Mouse (Mus musculus): ENCODE results near the gene Dapk3. TPM values are rescaled to one million over a fixed set of nuclear protein-coding genes. Genes with fewer than 3 reads are reported as not detected.
A peak's percentile ranks its signal among the peaks of the same experiment; 100 is the strongest.
"Not testable (repeated sequence)": the region's sequence is repeated elsewhere in the genome, so short reads cannot be mapped to it uniquely, and the experiment has no call there.

Dapk3 gene
- polyA plus RNA-seq, 1 experiment = 58.0 TPM

GRCm38 (mm10) chr10:81177958-81178712, 4.7 kb upstream of the Dapk3 start:
- 69% methylated on average over 14 of the region's 14 CpGs for WGBS
- Histone ChIP-seq H3K4me1 (ENCODE audit: control insufficient read depth, insufficient read depth, insufficient read length) (peaks cover 14% of the 10 kb centered on the region; the same call in 1 of the 2 replicates), H3K27me3 (ENCODE audit: control insufficient read depth, insufficient read depth, low read length) (no peaks in the 10 kb centered on the region), H3K27ac (ENCODE audit: insufficient read depth, low read length) (no peak overlapping the region), H3K4me3 (ENCODE audit: extremely low read depth, insufficient read depth, insufficient read length) (peak overlapping the region; percentile 80; the same call in 1 of the 2 replicates), H3K36me3 (ENCODE audit: control insufficient read depth, insufficient read depth, low read length) (peaks cover 44% of the 10 kb centered on the region)
- TF ChIP-seq POLR2A (IDR thresholded peaks at IDR 0.05; ENCODE audit: low read depth, low read length) = no peak
- TF ChIP-seq CTCF (IDR thresholded peaks at IDR 0.05; ENCODE audit: extremely low read depth, insufficient read depth, insufficient read length, insufficient replicate concordance) = no peak
- DNase-seq (ENCODE audit: low read depth in 1 of 2, low spot score in 2 of 2) = peak in 1 of 2 experiments; percentile 51

GRCm38 (mm10) chr10:81178927-81179326, 3.9 kb upstream of the Dapk3 start:
- H3K4me3 ChIP-seq (ENCODE audit: extremely low read depth, insufficient read depth, insufficient read length) = no peak overlapping the region
- no peaks in the 10 kb centered on the region for H3K27me3 ChIP-seq (ENCODE audit: control insufficient read depth, insufficient read depth, low read length)
- peaks cover 44% of the 10 kb centered on the region for H3K36me3 ChIP-seq (ENCODE audit: control insufficient read depth, insufficient read depth, low read length)
- no peak for TF ChIP-seq POLR2A (IDR thresholded peaks at IDR 0.05; ENCODE audit: low read depth, low read length)
- no peak for TF ChIP-seq CTCF (IDR thresholded peaks at IDR 0.05; ENCODE audit: extremely low read depth, insufficient read depth, insufficient read length, insufficient replicate concordance)
- 91% methylated on average over 11 of the region's 11 CpGs for WGBS
- H3K4me1 ChIP-seq (ENCODE audit: control insufficient read depth, insufficient read depth, insufficient read length) = peaks cover 16% of the 10 kb centered on the region; the same call in 1 of the 2 replicates
- no peak overlapping the region for H3K27ac ChIP-seq (ENCODE audit: insufficient read depth, low read length)
- DNase-seq (ENCODE audit: low read depth in 1 of 2, low spot score in 2 of 2) = no peak

- H3K4me3 ChIP-seq (ENCODE audit: extremely low read depth, insufficient read depth, insufficient read length) = no peak overlapping the region
- 91% methylated on average over 32 of the region's 32 CpGs for WGBS
- H3K4me1 ChIP-seq (ENCODE audit: control insufficient read depth, insufficient read depth, insufficient read length) = peaks cover 15% of the 10 kb centered on the region; the same call in 1 of the 2 replicates
- H3K36me3 ChIP-seq (ENCODE audit: control insufficient read depth, insufficient read depth, low read length) = peaks cover 47% of the 10 kb centered on the region
- no peak overlapping the region for H3K27ac ChIP-seq (ENCODE audit: insufficient read depth, low read length)
- DNase-seq (ENCODE audit: low read depth in 1 of 2, low spot score in 2 of 2) = no peak
- no peaks in the 10 kb centered on the region for H3K27me3 ChIP-seq (ENCODE audit: control insufficient read depth, insufficient read depth, low read length)
- no peak for TF ChIP-seq CTCF (IDR thresholded peaks at IDR 0.05; ENCODE audit: extremely low read depth, insufficient read depth, insufficient read length, insufficient replicate concordance)
- TF ChIP-seq POLR2A (IDR thresholded peaks at IDR 0.05; ENCODE audit: low read depth, low read length) = no peak
These were observed 3.1 kb upstream of the Dapk3 start for GRCm38 (mm10) chr10:81179451-81180342.

- 93% methylated on average over 13 of the region's 13 CpGs for WGBS
- H3K4me1 ChIP-seq (ENCODE audit: control insufficient read depth, insufficient read depth, insufficient read length) = peaks cover 11% of the 10 kb centered on the region; the same call in 1 of the 2 replicates
These were observed 1.9 kb upstream of the Dapk3 start for GRCm38 (mm10) chr10:81180946-81181345.

GRCm38 (mm10) chr10:81181860-81182259, 945 bp upstream of the Dapk3 start:
- Histone ChIP-seq H3K4me1 (ENCODE audit: control insufficient read depth, insufficient read depth, insufficient read length) (peaks cover 11% of the 10 kb centered on the region; the same call in 1 of the 2 replicates), H3K36me3 (ENCODE audit: control insufficient read depth, insufficient read depth, low read length) (peaks cover 50% of the 10 kb centered on the region)
- H3K27me3 ChIP-seq (ENCODE audit: control insufficient read depth, insufficient read depth, low read length); H3K4me3 ChIP-seq (ENCODE audit: extremely low read depth, insufficient read depth, insufficient read length); H3K27ac ChIP-seq (ENCODE audit: insufficient read depth, low read length); DNase-seq (ENCODE audit: low read depth in 1 of 2, low spot score in 2 of 2): not testable (repeated sequence)
- 91% methylated on average over 12 of the region's 12 CpGs for WGBS

More at GRCm38 (mm10) chr10:81180946-81181345, 1.9 kb upstream of the Dapk3 start:
- TF ChIP-seq CTCF (IDR thresholded peaks at IDR 0.05; ENCODE audit: extremely low read depth, insufficient read depth, insufficient read length, insufficient replicate concordance) (no peak), POLR2A (IDR thresholded peaks at IDR 0.05; ENCODE audit: low read depth, low read length) (no peak)
- Histone ChIP-seq H3K4me3 (ENCODE audit: extremely low read depth, insufficient read depth, insufficient read length) (no peak overlapping the region), H3K27ac (ENCODE audit: insufficient read depth, low read length) (no peak overlapping the region), H3K36me3 (ENCODE audit: control insufficient read depth, insufficient read depth, low read length) (peaks cover 48% of the 10 kb centered on the region), H3K27me3 (ENCODE audit: control insufficient read depth, insufficient read depth, low read length) (no peaks in the 10 kb centered on the region)
- no peak for DNase-seq (ENCODE audit: low read depth in 1 of 2, low spot score in 2 of 2)

GRCm38 (mm10) chr10:81183805-81184204, 1.0 kb downstream of the Dapk3 start, which contains the start of gene 4930442H23Rik:
4930442H23Rik (minus strand) TSS chr10:81183849.
- DNase-seq (ENCODE audit: low read depth in 1 of 2, low spot score in 2 of 2) = no peak
- WGBS = 70% methylated on average over 5 of the region's 5 CpGs
- peak within 1 kb of the TSS; percentile 85 for H3K4me3 ChIP-seq (ENCODE audit: extremely low read depth, insufficient read depth, insufficient read length)
- H3K27ac ChIP-seq (ENCODE audit: insufficient read depth, low read length) = peak within 1 kb of the TSS; percentile 93
- H3K4me1 ChIP-seq (ENCODE audit: control insufficient read depth, insufficient read depth, insufficient read length) = peaks cover 7% of the 10 kb centered on the region; the same call in 1 of the 2 replicates
- no peaks in the 10 kb centered on the region for H3K27me3 ChIP-seq (ENCODE audit: control insufficient read depth, insufficient read depth, low read length)
- TF ChIP-seq POLR2A (IDR thresholded peaks at IDR 0.05; ENCODE audit: low read depth, low read length) (no peak), CTCF (IDR thresholded peaks at IDR 0.05; ENCODE audit: extremely low read depth, insufficient read depth, insufficient read length, insufficient replicate concordance) (no peak)
- peaks cover 45% of the 10 kb centered on the region for H3K36me3 ChIP-seq (ENCODE audit: control insufficient read depth, insufficient read depth, low read length)
